Mouse (Mus musculus) midbrain, postnatal 0 days (tissue): Measurements from ENCODE around the gene Lrrc51. TPM values are rescaled to one million over a fixed set of nuclear protein-coding genes. Genes with fewer than 3 reads are reported as not detected.

Experiments used
- ATAC-seq: fragments of 200-750 bp; cut with Nextera tagmentation; 2 replicates; pipeline ENCODE4 v1.8.0; 2017; ENCODE audit warnings: moderate number of reproducible peaks, mild to moderate bottlenecking, moderate TSS enrichment, moderate library complexity; ENCODE audit not compliant: low FRiP score
- DNase-seq: peaks from one replicate; pipeline ENCODE4 v3.0.0-alpha.2; 2015; ENCODE audit warnings: low spot score
- H3K27ac ChIP-seq: fragments of 300-500 bp; sonication (generic); 2 replicates; pipeline ENCODE4 v1.5.1; 2014; ENCODE audit warnings: low read depth, mild to moderate bottlenecking, low read length, mixed read lengths
- H3K27me3 ChIP-seq: fragments of 300-500 bp; sonication (generic); 2 replicates; pipeline ENCODE4 v1.6.1; 2014; ENCODE audit warnings: low read length, control low read depth, mixed read lengths; ENCODE audit not compliant: insufficient read depth
- H3K36me3 ChIP-seq: fragments of 300-500 bp; sonication (generic); 2 replicates; pipeline ENCODE4 v1.6.1; 2014; ENCODE audit warnings: low read length, control low read depth, mixed read lengths; ENCODE audit not compliant: insufficient read depth
- H3K4me1 ChIP-seq: fragments of 300-500 bp; sonication (generic); 2 replicates; pipeline ENCODE4 v1.6.1; 2014; ENCODE audit warnings: mild to moderate bottlenecking, control low read depth, antibody characterized with exemption, low read length, mixed read lengths; ENCODE audit not compliant: insufficient read depth
- H3K4me2 ChIP-seq: fragments of 300-500 bp; sonication (generic); 2 replicates; pipeline ENCODE4 v1.6.1; 2014; ENCODE audit warnings: low read depth, mild to moderate bottlenecking, low read length, mixed read lengths; ENCODE audit not compliant: poor library complexity, severe bottlenecking
- H3K4me3 ChIP-seq: fragments of 300-500 bp; sonication (generic); 2 replicates; pipeline ENCODE4 v1.5.1; 2014; ENCODE audit warnings: low read depth, mild to moderate bottlenecking, low read length, moderate library complexity
- H3K9ac ChIP-seq: fragments of 300-500 bp; sonication (generic); replicated peaks from 2 replicates; pipeline ENCODE4 v1.6.1; 2014; ENCODE audit warnings: mild to moderate bottlenecking, low read length, moderate library complexity, mixed read lengths; ENCODE audit not compliant: poor library complexity, severe bottlenecking
- H3K9me3 ChIP-seq: fragments of 300-500 bp; sonication (generic); 2 replicates; pipeline ENCODE4 v1.6.1; 2016; ENCODE audit warnings: low read length, control low read depth
- CTCF ChIP-seq: IDR thresholded peaks from 2 replicates; pipeline ENCODE4 v1.5.1; 2016; ENCODE audit warnings: antibody characterized with exemption, mild to moderate bottlenecking
- WGBS: fragments of 180-500 bp; shearing (Covaris S2); extraction: QIAGEN DNeasy Blood & Tissue Kit; methylation state at CpG from one replicate; pipeline ENCODE4 v1.1.7; 2014; 5-methylcytosine and 5-hydroxymethylcytosine counted together
- polyA plus RNA-seq: library from polyadenylated mRNA; unstranded; fragments of >200 nt; fragmentation: Nextera tagmentation; extraction: Ambion mirVana; gene quantifications from 2 replicates; pipeline ENCODE4 v1.2.1, GENCODE M21; 2015
- total RNA-seq: library from RNA; depleted of rRNA; stranded (reverse); fragments of >200 nt; gene quantifications from 2 replicates; pipeline ENCODE4 v1.2.3, GENCODE M21; 2014; rRNA removed

The Lrrc51 gene
- total RNA-seq (3.7 and 6.9 TPM in 2 replicates), polyA plus RNA-seq (7.0 TPM in 2 replicates)

- H3K4me1 ChIP-seq = peaks cover 3% of the 10 kb centered on the region; the same call in 1 of the 2 replicates
- WGBS = 1% methylated on average over 40 of the region's 40 CpGs
- H3K4me2 ChIP-seq = peak within 1 kb of the TSS; percentile 81
- H3K9ac ChIP-seq = peak within 1 kb of the TSS; percentile 75
- peak within 1 kb of the TSS; percentile 62 for H3K27ac ChIP-seq
- H3K36me3 ChIP-seq = no peaks in the 10 kb centered on the region
- DNase-seq = peak; percentile 97
- no peaks in the 10 kb centered on the region for H3K27me3 ChIP-seq
- TF ChIP-seq CTCF = no peak
- no peaks in the 10 kb centered on the region for H3K9me3 ChIP-seq
- peak within 1 kb of the TSS; percentile 84 for H3K4me3 ChIP-seq
- ATAC-seq = peak; percentile 97
Measured at GRCm38 (mm10) chr7:101933751-101934240, at the start of gene Lrrc51, which contains the start of gene Numa1. Gene Lrrc51 (minus strand): TSS chr7:101933895. Gene Numa1 (plus strand): TSS chr7:101934111.

- no peaks in the 10 kb centered on the region for H3K4me1 ChIP-seq
- H3K36me3 ChIP-seq = peaks cover 9% of the 10 kb centered on the region
- H3K27me3 ChIP-seq = no peaks in the 10 kb centered on the region
- no peak overlapping the region for H3K27ac ChIP-seq
- DNase-seq (no peak), ATAC-seq (no peak)
- TF ChIP-seq CTCF = no peak
- no peak overlapping the region for H3K4me3 ChIP-seq
- WGBS = 94% methylated on average over 1 of the region's 1 CpGs
- H3K4me2 ChIP-seq = no peak overlapping the region
- H3K9me3 ChIP-seq = no peaks in the 10 kb centered on the region
- H3K9ac ChIP-seq = no peak overlapping the region
Measured at GRCm38 (mm10) chr7:101982735-101983134, 49.0 kb upstream of the Lrrc51 start.

- WGBS = 75% methylated on average over 2 of the region's 2 CpGs
- Histone ChIP-seq H3K4me1 (0 out of 2 replicates have a peak, but pooled peaks cover 7% of the 10 kb centered on the region), H3K27ac (no peak overlapping the region), H3K36me3 (no peaks in the 10 kb centered on the region), H3K4me2 (no peak overlapping the region), H3K9ac (no peak overlapping the region), H3K27me3 (no peaks in the 10 kb centered on the region), H3K9me3 (no peaks in the 10 kb centered on the region), H3K4me3 (no peak overlapping the region)
- DNase-seq (no peak), ATAC-seq (no peak)
- no peak for TF ChIP-seq CTCF
Measured at GRCm38 (mm10) chr7:101974505-101974904, 40.8 kb upstream of the Lrrc51 start.

GRCm38 (mm10) chr7:101973730-101974129 lies 40.0 kb upstream of the Lrrc51 start:
- H3K36me3 ChIP-seq = no peaks in the 10 kb centered on the region
- H3K9ac ChIP-seq = no peak overlapping the region
- H3K4me3 ChIP-seq = no peak overlapping the region
- no peaks in the 10 kb centered on the region for H3K27me3 ChIP-seq
- DNase-seq (no peak), ATAC-seq (no peak)
- no peak overlapping the region for H3K27ac ChIP-seq
- peaks cover 11% of the 10 kb centered on the region; the same call in 1 of the 2 replicates for H3K4me1 ChIP-seq
- no peaks in the 10 kb centered on the region for H3K9me3 ChIP-seq
- H3K4me2 ChIP-seq = no peak overlapping the region
- no peak for TF ChIP-seq CTCF
- WGBS = 86% methylated on average over 3 of the region's 3 CpGs

- ATAC-seq = no peak
- Histone ChIP-seq H3K27me3 (no peaks in the 10 kb centered on the region), H3K36me3 (no peaks in the 10 kb centered on the region), H3K4me2 (peak overlapping the region; percentile 58), H3K27ac (peak overlapping the region; percentile 99), H3K9ac (peak overlapping the region; percentile 96), H3K4me1 (peaks cover 12% of the 10 kb centered on the region; the same call in 1 of the 2 replicates), H3K9me3 (no peaks in the 10 kb centered on the region), H3K4me3 (peak overlapping the region; percentile 77; the same call in 1 of the 2 replicates)
- no peak for TF ChIP-seq CTCF
- 53% methylated on average over 2 of the region's 2 CpGs for WGBS
- DNase-seq = no peak
Measured at GRCm38 (mm10) chr7:101971721-101972120, 38.0 kb upstream of the Lrrc51 start.

- TF ChIP-seq CTCF = peak; percentile 27
- Histone ChIP-seq H3K4me3 (peak overlapping the region; percentile 77), H3K27ac (peak overlapping the region; percentile 99), H3K27me3 (no peaks in the 10 kb centered on the region), H3K9me3 (no peaks in the 10 kb centered on the region), H3K9ac (peak overlapping the region; percentile 96), H3K4me1 (peaks cover 12% of the 10 kb centered on the region; the same call in 1 of the 2 replicates), H3K4me2 (peak overlapping the region; percentile 58), H3K36me3 (no peaks in the 10 kb centered on the region)
- WGBS = under 1% methylated on average over 19 of the region's 19 CpGs
- ATAC-seq (peak; percentile 81), DNase-seq (peak; percentile 95)
Measured at GRCm38 (mm10) chr7:101970821-101971461, 37.2 kb upstream of the Lrrc51 start.
